Mouse (Mus musculus) spleen, adult 2 months (tissue): ENCODE results near the gene Coro7.

Source experiments
- CTCF ChIP-seq: fragments of 200-500 bp; IDR thresholded peaks from 2 replicates; pipeline ENCODE4 v1.5.1; 2011; ENCODE audit warnings: mild to moderate bottlenecking, inconsistent platforms; ENCODE audit not compliant: insufficient read depth, insufficient read length, insufficient replicate concordance; ENCODE audit errors: extremely low read depth
- POLR2A ChIP-seq: fragments of 200-500 bp; IDR thresholded peaks from 2 replicates; pipeline ENCODE4 v1.6.1; 2011; ENCODE audit warnings: low read depth, low read length, inconsistent platforms

DNA sequence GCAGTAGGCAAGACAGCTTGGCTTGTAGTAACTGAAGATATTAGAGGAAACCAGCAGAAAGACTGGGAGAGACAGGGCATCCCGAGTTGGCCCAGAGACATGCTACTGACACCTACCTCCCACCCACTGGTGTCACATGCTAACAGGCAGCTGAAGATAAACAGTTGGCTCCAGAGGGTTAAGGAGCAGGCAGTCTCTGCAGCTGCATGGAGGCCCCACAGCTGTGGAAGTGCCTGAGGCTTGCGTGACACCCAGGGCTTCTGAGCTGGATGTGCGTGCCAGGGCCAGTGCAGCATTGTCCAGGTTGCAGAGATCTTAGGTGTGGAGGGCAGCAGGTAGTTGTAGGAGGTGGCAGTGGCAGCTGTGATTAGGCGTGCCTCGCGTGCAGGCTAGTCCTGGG lies 52.5 kb downstream of the Coro7 start:
- no peak for TF ChIP-seq CTCF
- TF ChIP-seq POLR2A, result no peak
